Mouse (Mus musculus) CH12.LX (cell line): ENCODE results near the gene Cfap74. TPM values are rescaled to one million over a fixed set of nuclear protein-coding genes. Genes with fewer than 3 reads are reported as not detected.
A peak's percentile ranks its signal among the peaks of the same experiment; 100 is the strongest.

Source experiments
- DNase-seq: peaks from one replicate; pipeline ENCODE4 v3.0.0-alpha.2; 2013; ENCODE audit errors: extremely low read depth
- H3K27ac ChIP-seq: 2 replicates; pipeline ENCODE4 v1.5.1; 2012; ENCODE audit warnings: low read depth, mild to moderate bottlenecking, control low read depth, moderate library complexity; ENCODE audit not compliant: insufficient read depth
- H3K27me3 ChIP-seq: replicated peaks from 2 replicates; pipeline ENCODE3; 2012; ENCODE audit warnings: inconsistent platforms
- H3K36me3 ChIP-seq, 2 experiments: replicated peaks in 1 of 2; 2 replicates each; pipeline versions ENCODE3 to v1.6.1; 2012; ENCODE audit warnings: inconsistent platforms in 1 of 2, low read length in 1 of 2, mild to moderate bottlenecking in 1 of 2, mixed read lengths in 1 of 2, moderate library complexity in 1 of 2; ENCODE audit not compliant: control insufficient read depth in 1 of 2, insufficient read depth in 1 of 2
- H3K4me1 ChIP-seq, 2 experiments: 2 replicates each; pipeline ENCODE4 v1.6.1; 2012; ENCODE audit warnings: inconsistent platforms in 1 of 2, moderate library complexity in 1 of 2; ENCODE audit not compliant: insufficient read depth in 2 of 2, control insufficient read depth in 1 of 2
- H3K4me2 ChIP-seq: 2 replicates; pipeline ENCODE4 v1.6.1; 2012; ENCODE audit warnings: low read depth, mild to moderate bottlenecking, control low read depth; ENCODE audit not compliant: poor library complexity, insufficient read depth, severe bottlenecking
- H3K4me3 ChIP-seq, 3 experiments: fragments of 150-350 bp in 1 of 3; sonication (generic) in 1 of 3; replicated peaks in 1 of 3; 2 replicates each; pipeline versions ENCODE3 to v1.5.1; 2011 to 2012; ENCODE audit warnings: low read depth in 2 of 3, low read length in 2 of 3, mild to moderate bottlenecking in 2 of 3, moderate library complexity in 2 of 3, control low read depth in 1 of 3, improper control_type of control experiment in 1 of 3, inconsistent platforms in 1 of 3, mixed read lengths in 1 of 3; ENCODE audit not compliant: poor library complexity in 1 of 3
- H3K79me2 ChIP-seq: replicated peaks from 2 replicates; pipeline ENCODE4 v1.6.1; 2012; ENCODE audit warnings: mild to moderate bottlenecking, moderate library complexity; ENCODE audit not compliant: control insufficient read depth, poor library complexity, insufficient read depth, severe bottlenecking; ENCODE audit errors: extremely low read depth
- H3K9ac ChIP-seq: 2 replicates; pipeline ENCODE4 v1.6.1; 2012; ENCODE audit warnings: low read depth, mild to moderate bottlenecking, control low read depth, moderate library complexity; ENCODE audit not compliant: insufficient read depth
- H3K9me3 ChIP-seq: replicated peaks from 2 replicates; pipeline ENCODE3; 2012; ENCODE audit warnings: low read length, inconsistent platforms, mixed read lengths
- E2F4 ChIP-seq: IDR thresholded peaks from 2 replicates; pipeline ENCODE4 v1.6.1; 2011; ENCODE audit warnings: low read depth, low read length, improper control_type of control experiment; ENCODE audit not compliant: insufficient replicate concordance
- ELF1 ChIP-seq: IDR thresholded peaks from 2 replicates; pipeline ENCODE4 v1.6.1; 2014; ENCODE audit warnings: low read depth, mild to moderate bottlenecking, inconsistent platforms, low read length, improper control_type of control experiment
- EP300 ChIP-seq: IDR thresholded peaks from 2 replicates; pipeline ENCODE4 v1.6.1; 2011; ENCODE audit warnings: low read length, improper control_type of control experiment
- HCFC1 ChIP-seq: IDR thresholded peaks from 2 replicates; pipeline ENCODE4 v1.6.1; 2012; ENCODE audit warnings: low read depth, mild to moderate bottlenecking, inconsistent platforms, low read length, improper control_type of control experiment
- JUND ChIP-seq: conservative IDR thresholded peaks from 2 replicates; pipeline ENCODE4 v1.6.1; 2011; ENCODE audit warnings: low read depth, low read length, improper control_type of control experiment
- KAT2A ChIP-seq: IDR thresholded peaks from 2 replicates; pipeline ENCODE4 v1.6.1; 2012; ENCODE audit warnings: low read length, improper control_type of control experiment, inconsistent platforms; ENCODE audit not compliant: insufficient replicate concordance
- MAX ChIP-seq: IDR thresholded peaks from 2 replicates; pipeline ENCODE4 v1.6.1; 2011; ENCODE audit warnings: low read length, improper control_type of control experiment
- MAZ ChIP-seq: IDR thresholded peaks from 2 replicates; pipeline ENCODE4 v1.6.1; 2012; ENCODE audit warnings: low read depth, mild to moderate bottlenecking, inconsistent platforms, low read length, improper control_type of control experiment, moderate library complexity
- MXI1 ChIP-seq: IDR thresholded peaks from 2 replicates; pipeline ENCODE4 v1.6.1; 2011; ENCODE audit warnings: mild to moderate bottlenecking, low read depth, low read length, improper control_type of control experiment
- NELFE ChIP-seq: IDR thresholded peaks from 2 replicates; pipeline ENCODE4 v1.6.1; 2011; ENCODE audit warnings: low read depth, low read length, improper control_type of control experiment
- NRF1 ChIP-seq: IDR thresholded peaks from 2 replicates; pipeline ENCODE4 v1.6.1; 2014; ENCODE audit warnings: low read depth, mild to moderate bottlenecking, inconsistent platforms, low read length, improper control_type of control experiment, moderate library complexity
- PAX5 ChIP-seq: IDR thresholded peaks from 2 replicates; pipeline ENCODE4 v1.6.1; 2012; ENCODE audit warnings: low read length, inconsistent platforms, mixed read lengths
- RCOR1 ChIP-seq: conservative IDR thresholded peaks from 2 replicates; pipeline ENCODE4 v1.6.1; 2012; ENCODE audit warnings: low read depth, mild to moderate bottlenecking, inconsistent platforms, low read length, improper control_type of control experiment
- SIN3A ChIP-seq: IDR thresholded peaks from 2 replicates; pipeline ENCODE4 v1.6.1; 2012; ENCODE audit warnings: low read length, improper control_type of control experiment, inconsistent platforms
- SMC3 ChIP-seq: IDR thresholded peaks from 2 replicates; pipeline ENCODE4 v1.6.1; 2011; ENCODE audit warnings: low read depth, low read length, improper control_type of control experiment
- TBP ChIP-seq: conservative IDR thresholded peaks from 2 replicates; pipeline ENCODE4 v1.6.1; 2011; ENCODE audit warnings: low read depth, low read length, improper control_type of control experiment
- TCF12 ChIP-seq: IDR thresholded peaks from 2 replicates; pipeline ENCODE4 v1.6.1; 2014; ENCODE audit warnings: low read depth, mild to moderate bottlenecking, inconsistent platforms, low read length, improper control_type of control experiment
- USF2 ChIP-seq: conservative IDR thresholded peaks from 2 replicates; pipeline ENCODE4 v1.6.1; 2011; ENCODE audit warnings: low read depth, low read length, improper control_type of control experiment
- ZKSCAN1 ChIP-seq: IDR thresholded peaks from 2 replicates; pipeline ENCODE4 v1.6.1; 2012; ENCODE audit warnings: low read depth, inconsistent platforms, low read length, improper control_type of control experiment, borderline replicate concordance
- ZMIZ1 ChIP-seq: IDR thresholded peaks from 2 replicates; pipeline ENCODE4 v1.6.1; 2012; ENCODE audit warnings: low read depth, mild to moderate bottlenecking, inconsistent platforms, low read length, improper control_type of control experiment
- dilution Hi-C: fragments of 300-500 bp; cut with MboI; formaldehyde crosslinking; loops from 2 replicates; pipeline ENCODE4 v1.14.3; 2020; ENCODE audit warnings: low sequenced_read_pairs; ENCODE audit not compliant: extremely low pct_unique_long_range_greater_than_20kb, extremely low pct_ligation_motif_present
- in situ Hi-C: fragments of 300-500 bp; cut with MboI; formaldehyde crosslinking; loops from 3 replicates; pipeline ENCODE4 v1.14.3; 2019; ENCODE audit warnings: low sequenced_read_pairs, low pct_ligation_motif_present, low pct_unique_long_range_greater_than_20kb, mixed read lengths
- polyA plus RNA-seq: library from polyadenylated mRNA; unstranded; fragments of >175 nt; gene quantifications from 2 replicates; pipeline ENCODE4 v1.2.1, GENCODE M21; 2012; ENCODE audit warnings: low read depth; ENCODE audit not compliant: insufficient read length
- total RNA-seq, 2 experiments: library from RNA; depleted of rRNA; stranded (reverse); fragments of 300-350 nt in 1 of 2; fragments of >200 nt in 1 of 2; gene quantifications; 2 replicates each; pipeline ENCODE4 v1.2.3; 2012 to 2014

The Cfap74 gene
- total and polyA plus RNA-seq, 3 experiments = 4.7 to 8.5 (median 5.2) TPM

DNA sequence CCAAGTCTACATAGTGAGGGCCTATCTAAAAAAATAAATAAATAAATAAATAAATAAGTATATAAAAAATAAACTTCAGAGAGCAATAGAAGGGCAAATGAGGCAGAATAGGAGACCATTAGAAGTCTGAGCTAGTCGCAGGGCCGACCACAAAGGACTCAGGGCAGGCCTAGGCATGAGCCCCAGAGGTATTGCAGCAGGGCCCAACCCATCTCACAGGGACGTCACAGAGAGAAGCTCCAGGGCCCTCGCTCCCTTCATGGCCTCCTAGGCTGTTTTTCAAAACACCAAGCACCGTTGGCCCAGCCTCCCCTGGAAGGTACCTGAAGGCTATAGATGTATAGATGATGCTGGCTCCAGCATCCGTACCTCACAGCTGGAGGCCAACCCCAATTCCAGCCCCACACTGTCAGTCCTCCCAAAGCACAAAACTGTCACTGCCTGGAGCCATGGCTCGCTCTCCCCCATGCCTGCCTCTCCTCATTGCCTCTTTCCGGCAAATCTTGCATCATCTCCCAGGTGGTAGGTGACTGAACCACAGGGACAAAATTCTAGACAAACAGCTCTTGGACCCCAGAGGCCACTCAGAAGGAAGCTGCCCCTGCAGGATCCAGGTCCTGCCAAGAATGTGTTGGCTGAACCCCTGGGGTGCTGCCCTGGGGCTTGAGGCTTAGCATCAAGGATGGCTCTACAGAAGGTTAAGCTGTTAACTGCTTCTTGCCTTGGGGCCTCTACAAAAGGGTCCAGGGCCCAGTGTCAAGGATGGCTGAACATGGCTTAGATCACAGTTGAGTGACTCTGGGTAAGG lies 73.9 kb downstream of the Cfap74 start (continued):
- peak; percentile 70; the same call in 1 of the 2 replicates for TF ChIP-seq MAZ
- TF ChIP-seq NRF1 = peak; percentile 30; the same call in 1 of the 2 replicates
- peak; percentile 38 for TF ChIP-seq ELF1
- peak; percentile 54 for TF ChIP-seq NELFE
- TF ChIP-seq SIN3A = 0 out of 2 replicates have a peak, but pooled peaks have one; percentile 21
- TF ChIP-seq USF2 = no peak
- TF ChIP-seq JUND = peak; percentile 45; the same call in 1 of the 2 replicates
- TF ChIP-seq TCF12 = peak; percentile 70; the same call in 1 of the 2 replicates
- TF ChIP-seq HCFC1 = 0 out of 2 replicates have a peak, but pooled peaks have one; percentile 11
- TF ChIP-seq KAT2A = 0 out of 2 replicates have a peak, but pooled peaks have one; percentile 56
- no peak for TF ChIP-seq PAX5
- 0 out of 2 replicates have a peak, but pooled peaks have one; percentile 28 for TF ChIP-seq RCOR1
- peak; percentile 71 for TF ChIP-seq MAX
- peak; percentile 1; the same call in 1 of the 2 replicates for TF ChIP-seq SMC3
- peak; percentile 75 for TF ChIP-seq MXI1
- no peak for TF ChIP-seq E2F4

DNA sequence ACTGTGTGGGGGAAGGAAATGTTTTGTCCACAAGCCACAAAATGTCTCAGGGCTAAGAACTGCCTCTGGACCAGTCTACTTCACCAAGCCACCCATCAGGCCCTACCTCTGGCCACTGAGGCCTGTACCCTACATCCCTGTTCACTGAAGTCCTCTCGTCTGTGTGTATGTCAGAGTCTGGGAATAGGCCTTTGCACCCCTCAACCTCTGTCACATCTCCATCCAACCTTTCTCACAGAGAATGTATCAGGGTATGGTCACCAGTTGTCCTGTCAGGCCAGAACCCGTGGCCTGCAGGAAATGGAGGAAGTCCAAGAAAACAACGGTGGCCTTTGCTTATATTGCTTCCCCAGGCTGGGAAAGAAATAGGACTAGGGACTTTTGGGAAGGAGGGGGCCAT lies 76.5 kb downstream of the Cfap74 start:
- no peak overlapping the region for H3K4me2 ChIP-seq
- no peaks in the 10 kb centered on the region for H3K36me3 ChIP-seq
- H3K27me3 ChIP-seq = no peaks in the 10 kb centered on the region
- no peak for DNase-seq
- no peak for TF ChIP-seq PAX5
- TF ChIP-seq ZMIZ1 = no peak
- TF ChIP-seq ZKSCAN1 = no peak
- TF ChIP-seq KAT2A = no peak
- TF ChIP-seq EP300 = no peak
- no peak for TF ChIP-seq TBP
- dilution Hi-C loops (no loop called here), in situ Hi-C loops (loop anchor here (10.0 kb wide), 1 partner anchor 209 kb away; the partner anchor contains the start of gene Fndc10)
- peaks cover 51 to 90% of the 10 kb centered on the region in 2 experiments for H3K4me1 ChIP-seq
- no peak overlapping the region; the same call in 1 of the 2 replicates for H3K27ac ChIP-seq
- H3K4me3 ChIP-seq = no peak overlapping the region
- no peak overlapping the region for H3K9ac ChIP-seq
- H3K9me3 ChIP-seq = no peaks in the 10 kb centered on the region
- H3K79me2 ChIP-seq = no peaks in the 10 kb centered on the region
